ENCODE assay signal across 20 mouse cellular contexts in the genomic region with DNA sequence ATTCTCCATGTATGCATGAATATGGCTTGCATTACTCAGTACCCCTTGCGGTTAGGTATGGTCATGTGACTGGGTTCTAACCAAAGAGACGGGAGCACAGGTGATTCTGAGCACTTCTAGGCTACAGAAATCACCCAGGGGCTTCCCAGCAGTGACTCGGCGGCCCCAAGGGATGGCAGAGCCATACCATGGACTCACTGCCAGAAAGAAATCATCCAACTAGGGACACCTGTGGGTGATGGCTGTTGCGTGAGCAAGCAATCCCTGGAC.
DNase-seq lines count a peak whose midpoint lies in the region; ATAC-seq and TF ChIP-seq lines count a peak whose summit lies in the region.
"Had no signal": no experiment of that assay in that cellular context is flagged by ENCODE, and none has a peak within 500 bp of the region (broad histone marks: within the 10 kb centered on the region; RNA-seq: fewer than 3 reads in every experiment).

No protein-coding gene starts in this region.

- H3K4me2 ChIP-seq in forebrain, embryonic 13.5 days: no peak overlapping the region
- H3K4me2 ChIP-seq in hindbrain, embryonic 13.5 days: no peak overlapping the region
- no peak overlapping the region for H3K4me2 ChIP-seq in hindbrain, embryonic 11.5 days (replicated peaks; ENCODE audit: low read depth, low read length)
- H3K4me2 ChIP-seq in neural tube, embryonic 14.5 days (ENCODE audit: low read depth, low read length): no peak overlapping the region
- no peak overlapping the region for H3K4me2 ChIP-seq in neural tube, embryonic 15.5 days
- no peak overlapping the region for H3K4me2 ChIP-seq in hindbrain, postnatal 0 days (ENCODE audit: low read depth, low read length)
- H3K4me2 ChIP-seq: embryonic facial prominence, embryonic 13.5 days; heart, embryonic 11.5 days; heart, embryonic 15.5 days; intestine, embryonic 15.5 days had no signal

- 88% methylated on average over 5 of the region's 5 CpGs for WGBS in forebrain, embryonic 13.5 days
- WGBS in forebrain, embryonic 10.5 days: 93% methylated on average over 5 of the region's 5 CpGs
- WGBS in hindbrain, embryonic 13.5 days: 84% methylated on average over 5 of the region's 5 CpGs
- WGBS in hindbrain, embryonic 11.5 days: 86% methylated on average over 5 of the region's 5 CpGs
- 79% methylated on average over 5 of the region's 5 CpGs for WGBS in neural tube, embryonic 14.5 days
- WGBS in neural tube, embryonic 15.5 days: 80% methylated on average over 5 of the region's 5 CpGs
- 69% methylated on average over 5 of the region's 5 CpGs for WGBS in hindbrain, postnatal 0 days

- peaks cover 17% of the 10 kb centered on the region for H3K4me1 ChIP-seq in forebrain, embryonic 13.5 days
- H3K4me1 ChIP-seq in forebrain, embryonic 10.5 days: peaks cover 36% of the 10 kb centered on the region
- peaks cover 26% of the 10 kb centered on the region for H3K4me1 ChIP-seq in hindbrain, embryonic 13.5 days (replicated peaks)
- H3K4me1 ChIP-seq in hindbrain, embryonic 11.5 days (replicated peaks; ENCODE audit: control insufficient read depth, insufficient read depth, low read length): 0 out of 2 replicates have a peak, but pooled peaks cover 4% of the 10 kb centered on the region
- H3K4me1 ChIP-seq in neural tube, embryonic 14.5 days (ENCODE audit: control insufficient read depth, insufficient read depth, low read length): peaks cover under 1% of the 10 kb centered on the region; the same call in 1 of the 2 replicates
- peaks cover 13% of the 10 kb centered on the region for H3K4me1 ChIP-seq in neural tube, embryonic 15.5 days
- peaks cover 12% of the 10 kb centered on the region for H3K4me1 ChIP-seq in hindbrain, postnatal 0 days (ENCODE audit: insufficient read depth, low read length)

- peak overlapping the region; percentile 54; the same call in 1 of the 2 replicates for H3K27ac ChIP-seq in forebrain, embryonic 13.5 days
- H3K27ac ChIP-seq in forebrain, embryonic 10.5 days: no peak overlapping the region; the same call in 1 of the 2 replicates
- H3K27ac ChIP-seq in hindbrain, embryonic 13.5 days: peak overlapping the region; percentile 52; the same call in 1 of the 2 replicates
- H3K27ac ChIP-seq in hindbrain, embryonic 11.5 days (ENCODE audit: low read depth, low read length): no peak overlapping the region
- no peak overlapping the region for H3K27ac ChIP-seq in neural tube, embryonic 14.5 days (ENCODE audit: low read depth, low read length)
- no peak overlapping the region for H3K27ac ChIP-seq in neural tube, embryonic 15.5 days (replicated peaks)
- H3K27ac ChIP-seq in hindbrain, postnatal 0 days: peak overlapping the region; percentile 12
- H3K27ac ChIP-seq: embryonic facial prominence, embryonic 13.5 days; heart, adult 2 months; heart, embryonic 15.5 days; intestine, embryonic 15.5 days had no signal

- no peaks in the 10 kb centered on the region for H3K9me3 ChIP-seq in forebrain, embryonic 13.5 days (replicated peaks)
- peaks cover 6% of the 10 kb centered on the region; the same call in 1 of the 2 replicates for H3K9me3 ChIP-seq in forebrain, embryonic 10.5 days
- no peaks in the 10 kb centered on the region for H3K9me3 ChIP-seq in hindbrain, embryonic 13.5 days
- H3K9me3 ChIP-seq in hindbrain, embryonic 11.5 days (ENCODE audit: control insufficient read depth, low read length): no peaks in the 10 kb centered on the region
- H3K9me3 ChIP-seq in neural tube, embryonic 14.5 days (ENCODE audit: control insufficient read depth, low read length): no peaks in the 10 kb centered on the region
- no peaks in the 10 kb centered on the region for H3K9me3 ChIP-seq in neural tube, embryonic 15.5 days (replicated peaks)
- H3K9me3 ChIP-seq in hindbrain, postnatal 0 days (ENCODE audit: low read length): no peaks in the 10 kb centered on the region
- H3K9me3 ChIP-seq: heart, embryonic 15.5 days; intestine, embryonic 15.5 days had no signal

- no peak for DNase-seq in forebrain, embryonic 10.5 days (ENCODE audit: extremely low spot score, low spot score)
- DNase-seq in hindbrain, embryonic 11.5 days (ENCODE audit: low spot score): no peak
- no peak for DNase-seq in hindbrain, postnatal 0 days (ENCODE audit: low spot score)
- DNase-seq in frontal cortex, postnatal 10 days (ENCODE audit: low spot score in 2 of 2): no peak
- DNase-seq: adrenal gland, adult 2 months; adrenal gland, postnatal 25 days; cerebellum, adult 18-20 months; cerebellum, adult 9-11 months; cerebellum, postnatal 36 days; gastrocnemius, postnatal 14 days; heart, adult 2 months; kidney, adult 18-20 months had no signal

- no peaks in the 10 kb centered on the region for H3K27me3 ChIP-seq in forebrain, embryonic 13.5 days
- peaks cover 91% of the 10 kb centered on the region for H3K27me3 ChIP-seq in forebrain, embryonic 10.5 days (ENCODE audit: poor library complexity, severe bottlenecking)
- H3K27me3 ChIP-seq in hindbrain, embryonic 13.5 days: peaks cover 58% of the 10 kb centered on the region
- H3K27me3 ChIP-seq in hindbrain, embryonic 11.5 days (ENCODE audit: control insufficient read depth, insufficient read depth, low read length): peaks cover 36% of the 10 kb centered on the region
- no peaks in the 10 kb centered on the region for H3K27me3 ChIP-seq in neural tube, embryonic 14.5 days (ENCODE audit: control insufficient read depth, insufficient read depth, low read length)
- H3K27me3 ChIP-seq in neural tube, embryonic 15.5 days (replicated peaks): no peaks in the 10 kb centered on the region; the same call in 1 of the 2 replicates
- no peaks in the 10 kb centered on the region for H3K27me3 ChIP-seq in hindbrain, postnatal 0 days (ENCODE audit: insufficient read depth, low read length)
- H3K27me3 ChIP-seq: heart, embryonic 15.5 days; intestine, embryonic 15.5 days had no signal

- no peaks in the 10 kb centered on the region for H3K36me3 ChIP-seq in forebrain, embryonic 13.5 days (ENCODE audit: poor library complexity, severe bottlenecking)
- H3K36me3 ChIP-seq in forebrain, embryonic 10.5 days (replicated peaks): peaks cover 31% of the 10 kb centered on the region
- H3K36me3 ChIP-seq in hindbrain, embryonic 13.5 days: no peaks in the 10 kb centered on the region
- no peaks in the 10 kb centered on the region for H3K36me3 ChIP-seq in hindbrain, embryonic 11.5 days (ENCODE audit: control insufficient read depth, insufficient read depth, low read length)
- no peaks in the 10 kb centered on the region for H3K36me3 ChIP-seq in neural tube, embryonic 14.5 days (ENCODE audit: control insufficient read depth, insufficient read depth, low read length)
- H3K36me3 ChIP-seq in neural tube, embryonic 15.5 days: 0 out of 2 replicates have a peak, but pooled peaks cover 3% of the 10 kb centered on the region
- H3K36me3 ChIP-seq in hindbrain, postnatal 0 days (ENCODE audit: insufficient read depth, low read length): no peaks in the 10 kb centered on the region
- H3K36me3 ChIP-seq: heart, embryonic 15.5 days; intestine, embryonic 15.5 days had no signal

- H3K4me3 ChIP-seq in forebrain, embryonic 13.5 days: no peak overlapping the region
- H3K4me3 ChIP-seq in forebrain, embryonic 10.5 days: no peak overlapping the region
- H3K4me3 ChIP-seq in hindbrain, embryonic 13.5 days: no peak overlapping the region
- no peak overlapping the region for H3K4me3 ChIP-seq in hindbrain, embryonic 11.5 days (ENCODE audit: low read depth, low read length)
- no peak overlapping the region for H3K4me3 ChIP-seq in neural tube, embryonic 14.5 days (ENCODE audit: low read depth, low read length)
- no peak overlapping the region for H3K4me3 ChIP-seq in neural tube, embryonic 15.5 days (replicated peaks)
- H3K4me3 ChIP-seq in hindbrain, postnatal 0 days (ENCODE audit: low read length): no peak overlapping the region
- H3K4me3 ChIP-seq: embryonic facial prominence, embryonic 13.5 days; heart, adult 2 months; heart, embryonic 15.5 days; intestine, embryonic 15.5 days had no signal

- no peak for ATAC-seq in forebrain, embryonic 13.5 days
- 0 out of 2 replicates have a peak, but pooled peaks have one; percentile 23 for ATAC-seq in hindbrain, embryonic 13.5 days (ENCODE audit: low FRiP score)
- ATAC-seq in hindbrain, embryonic 11.5 days (ENCODE audit: low FRiP score): no peak
- ATAC-seq in neural tube, embryonic 14.5 days (ENCODE audit: low read depth): 0 out of 2 replicates have a peak, but pooled peaks have one; percentile 14
- ATAC-seq in neural tube, embryonic 15.5 days (ENCODE audit: low FRiP score): no peak
- no peak for ATAC-seq in hindbrain, postnatal 0 days
- ATAC-seq: intestine, embryonic 15.5 days had no signal

- no peak for TF ChIP-seq CTCF in hindbrain, postnatal 0 days (IDR thresholded peaks at IDR 0.05; ENCODE audit: low read depth)

- no peak overlapping the region for H3K9ac ChIP-seq in forebrain, embryonic 13.5 days
- H3K9ac ChIP-seq in hindbrain, embryonic 13.5 days: no peak overlapping the region
- H3K9ac ChIP-seq in hindbrain, embryonic 11.5 days (ENCODE audit: low read depth, low read length): no peak overlapping the region
- H3K9ac ChIP-seq in neural tube, embryonic 14.5 days (replicated peaks; ENCODE audit: low read depth, low read length): no peak overlapping the region
- no peak overlapping the region for H3K9ac ChIP-seq in neural tube, embryonic 15.5 days (replicated peaks)
- no peak overlapping the region for H3K9ac ChIP-seq in hindbrain, postnatal 0 days (replicated peaks; ENCODE audit: low read length)
- H3K9ac ChIP-seq: embryonic facial prominence, embryonic 13.5 days; heart, embryonic 15.5 days; intestine, embryonic 15.5 days had no signal

Comparison
In these comparisons a context has a peak if more than half of its experiments do, and no peak if none do; other contexts are left out.
1. ATAC-seq: peak in hindbrain, embryonic 13.5 days (single experiment) and neural tube, embryonic 14.5 days (single experiment); none in forebrain, embryonic 13.5 days (single experiment), hindbrain, embryonic 11.5 days (single experiment), neural tube, embryonic 15.5 days (single experiment) and hindbrain, postnatal 0 days (single experiment).
2. H3K27ac ChIP-seq: peak in forebrain, embryonic 13.5 days (single experiment), hindbrain, embryonic 13.5 days (single experiment) and hindbrain, postnatal 0 days (single experiment); none in forebrain, embryonic 10.5 days (single experiment), hindbrain, embryonic 11.5 days (single experiment), neural tube, embryonic 14.5 days (single experiment) and neural tube, embryonic 15.5 days (single experiment).